Mouse (Mus musculus) spleen, postnatal 10 days (tissue): Measurements from ENCODE around the gene Ddc.

Experiments used
- DNase-seq, 2 experiments: peaks; one replicate each; pipeline ENCODE4 v3.0.0; 2021 to 2022; ENCODE audit warnings: low spot score in 2 of 2

The Ddc gene

GRCm38 (mm10) chr11:11794626-11795025 is 103.3 kb downstream of the Ddc start:
- DNase-seq = no peak

GRCm38 (mm10) chr11:11788521-11788974 is 109.4 kb downstream of the Ddc start:
- peak; percentile 65 to 83 for DNase-seq

- no peak for DNase-seq
Measured at GRCm38 (mm10) chr11:11785457-11785856, 112.5 kb downstream of the Ddc start.

- no peak for DNase-seq
Measured at GRCm38 (mm10) chr11:11781728-11782127, 116.2 kb downstream of the Ddc start.

- no peak for DNase-seq
Measured at GRCm38 (mm10) chr11:11778345-11778744, 119.6 kb downstream of the Ddc start.

GRCm38 (mm10) chr11:11777796-11778195 is 120.1 kb downstream of the Ddc start:
- no peak for DNase-seq

- DNase-seq = no peak
Measured at GRCm38 (mm10) chr11:11777246-11777645, 120.7 kb downstream of the Ddc start.

- DNase-seq = peak in 1 of 2 experiments; percentile 54
Measured at GRCm38 (mm10) chr11:11776822-11777174, 121.1 kb downstream of the Ddc start.

GRCm38 (mm10) chr11:11776071-11776821 is 121.7 kb downstream of the Ddc start:
- no peak for DNase-seq

- no peak for DNase-seq
Measured at GRCm38 (mm10) chr11:11774893-11775292, 123.1 kb downstream of the Ddc start.

GRCm38 (mm10) chr11:11774384-11774783 is 123.6 kb downstream of the Ddc start:
- no peak for DNase-seq

GRCm38 (mm10) chr11:11772196-11772595 is 125.7 kb downstream of the Ddc start:
- DNase-seq = no peak

GRCm38 (mm10) chr11:11770691-11771090 is 127.3 kb downstream of the Ddc start:
- DNase-seq = no peak

- no peak for DNase-seq
Measured at GRCm38 (mm10) chr11:11769281-11769680, 128.7 kb downstream of the Ddc start.

GRCm38 (mm10) chr11:11768057-11768456 is 129.9 kb downstream of the Ddc start:
- no peak for DNase-seq

GRCm38 (mm10) chr11:11766736-11767135 is 131.2 kb downstream of the Ddc start:
- no peak for DNase-seq

GRCm38 (mm10) chr11:11766105-11766504 is 131.8 kb downstream of the Ddc start:
- peak in 1 of 2 experiments; percentile 65 for DNase-seq

GRCm38 (mm10) chr11:11765414-11765813 is 132.5 kb downstream of the Ddc start:
- DNase-seq = no peak
